Mouse (Mus musculus): ENCODE data around the gene Opn1sw. TPM values are rescaled to one million over a fixed set of nuclear protein-coding genes. Genes with fewer than 3 reads are reported as not detected.

Gene Opn1sw
- 0.62 and 0.76 TPM in 2 replicates for polyA plus RNA-seq (2015; fragmentation: Nextera tagmentation; extraction: Ambion mirVana)

GRCm38 (mm10) chr6:29388052-29388518 lies at the start of gene Opn1sw:
Gene Opn1sw (minus strand): TSS chr6:29388468.
- H3K36me3 ChIP-seq (ENCODE audit: control insufficient read depth, insufficient read depth): no peaks in the 10 kb centered on the region
- peak within 1 kb of the TSS; percentile 63 for H3K9ac ChIP-seq (ENCODE audit: low read length)
- ATAC-seq (replicated peaks; ENCODE audit: extremely low read depth, insufficient read depth, low FRiP score): peak; percentile 77
- H3K9me3 ChIP-seq (replicated peaks; ENCODE audit: control insufficient read depth, low read length): no peaks in the 10 kb centered on the region
- 4% methylated on average over 12 of the region's 12 CpGs for WGBS
- peak within 1 kb of the TSS; percentile 82 for H3K27ac ChIP-seq (ENCODE audit: low read length)
- peak within 1 kb of the TSS; percentile 68 for H3K4me2 ChIP-seq (ENCODE audit: low read depth, low read length)
- H3K4me3 ChIP-seq (ENCODE audit: low read length): peak within 1 kb of the TSS; percentile 59
- peaks cover 17% of the 10 kb centered on the region for H3K4me1 ChIP-seq (ENCODE audit: control insufficient read depth, insufficient read depth, low read length)
- H3K27me3 ChIP-seq (ENCODE audit: control insufficient read depth, insufficient read depth, low read length): peaks cover 2% of the 10 kb centered on the region; the same call in 1 of the 2 replicates

DNA sequence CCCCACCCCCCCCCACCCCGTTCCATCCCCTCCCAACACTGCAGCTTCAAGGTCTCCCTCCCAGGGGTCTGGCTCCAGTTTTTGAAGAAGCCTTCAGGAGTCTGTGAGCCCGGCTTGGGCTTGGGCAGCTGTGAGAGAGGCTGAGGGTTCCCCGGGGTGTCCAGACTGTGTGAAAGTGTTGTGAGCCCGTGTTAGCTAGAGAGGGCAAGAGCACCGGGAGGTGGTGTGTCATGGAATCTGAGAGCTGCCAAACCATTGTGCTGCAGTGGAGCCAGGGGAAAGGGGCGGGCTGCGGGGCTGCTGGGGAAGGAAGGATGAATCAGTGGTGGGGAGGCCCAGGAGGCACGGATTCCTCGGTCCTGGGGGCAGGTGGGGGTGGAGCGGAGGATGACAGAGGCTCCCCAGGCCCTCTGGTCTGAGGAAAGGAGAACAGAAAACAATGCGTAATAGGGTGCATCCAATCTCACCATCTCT lies 48.2 kb upstream of the Opn1sw start:
- ATAC-seq (replicated peaks; ENCODE audit: extremely low read depth, insufficient read depth, low FRiP score): peak; percentile 15; the same call in 1 of the 2 replicates
- H3K4me3 ChIP-seq (ENCODE audit: low read length): peak overlapping the region; percentile 73
- peak overlapping the region; percentile 89 for H3K9ac ChIP-seq (ENCODE audit: low read length)
- H3K4me1 ChIP-seq (ENCODE audit: control insufficient read depth, insufficient read depth, low read length): peaks cover 29% of the 10 kb centered on the region
- H3K9me3 ChIP-seq (replicated peaks; ENCODE audit: control insufficient read depth, low read length): no peaks in the 10 kb centered on the region
- peaks cover 38% of the 10 kb centered on the region for H3K36me3 ChIP-seq (ENCODE audit: control insufficient read depth, insufficient read depth)
- no peaks in the 10 kb centered on the region for H3K27me3 ChIP-seq (ENCODE audit: control insufficient read depth, insufficient read depth, low read length)
- peak overlapping the region; percentile 78 for H3K4me2 ChIP-seq (ENCODE audit: low read depth, low read length)
- H3K27ac ChIP-seq (ENCODE audit: low read length): peak overlapping the region; percentile 97
- 7% methylated on average over 11 of the region's 11 CpGs for WGBS

DNA sequence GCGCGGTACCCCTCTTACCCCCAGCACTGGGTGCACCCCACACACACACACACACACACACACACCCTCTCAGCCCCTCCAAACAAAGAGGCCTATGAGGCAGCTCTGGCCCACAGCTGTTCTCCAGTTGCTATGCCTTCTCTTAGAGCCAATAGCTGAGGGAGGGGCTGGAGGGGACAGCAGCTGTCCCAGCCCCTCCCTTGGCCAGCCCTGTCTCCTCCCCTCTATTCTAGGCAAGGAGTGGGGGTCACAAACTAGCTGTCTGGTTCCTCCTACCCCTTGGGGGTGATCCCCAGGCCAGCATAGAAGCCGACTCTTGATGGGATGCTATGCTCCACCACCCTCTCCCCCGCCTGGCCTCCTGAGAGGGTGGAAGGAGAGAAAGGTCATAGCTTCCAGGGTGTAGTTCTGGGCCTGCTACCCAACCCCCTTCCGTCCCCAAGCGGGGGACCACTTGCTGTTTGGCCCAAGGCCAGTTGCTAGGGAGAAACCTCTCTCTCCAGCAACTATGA lies 47.7 kb upstream of the Opn1sw start:
- H3K27me3 ChIP-seq (ENCODE audit: control insufficient read depth, insufficient read depth, low read length): no peaks in the 10 kb centered on the region
- H3K4me1 ChIP-seq (ENCODE audit: control insufficient read depth, insufficient read depth, low read length): peaks cover 32% of the 10 kb centered on the region
- peak overlapping the region; percentile 97 for H3K27ac ChIP-seq (ENCODE audit: low read length)
- H3K9ac ChIP-seq (ENCODE audit: low read length): peak overlapping the region; percentile 89
- 5% methylated on average over 6 of the region's 6 CpGs for WGBS
- peak overlapping the region; percentile 73 for H3K4me3 ChIP-seq (ENCODE audit: low read length)
- ATAC-seq (replicated peaks; ENCODE audit: extremely low read depth, insufficient read depth, low FRiP score): no peak; the same call in 1 of the 2 replicates
- peaks cover 35% of the 10 kb centered on the region for H3K36me3 ChIP-seq (ENCODE audit: control insufficient read depth, insufficient read depth)
- H3K4me2 ChIP-seq (ENCODE audit: low read depth, low read length): peak overlapping the region; percentile 78
- no peaks in the 10 kb centered on the region for H3K9me3 ChIP-seq (replicated peaks; ENCODE audit: control insufficient read depth, low read length)

- H3K27me3 ChIP-seq (ENCODE audit: control insufficient read depth, insufficient read depth, low read length): no peaks in the 10 kb centered on the region
- peaks cover 26% of the 10 kb centered on the region for H3K36me3 ChIP-seq (ENCODE audit: control insufficient read depth, insufficient read depth)
- peak overlapping the region; percentile 89 for H3K9ac ChIP-seq (ENCODE audit: low read length)
- H3K27ac ChIP-seq (ENCODE audit: low read length): peak overlapping the region; percentile 97
- H3K4me1 ChIP-seq (ENCODE audit: control insufficient read depth, insufficient read depth, low read length): peaks cover 41% of the 10 kb centered on the region
- peak overlapping the region; percentile 73 for H3K4me3 ChIP-seq (ENCODE audit: low read length)
- 2% methylated on average over 13 of the region's 13 CpGs for WGBS
- H3K4me2 ChIP-seq (ENCODE audit: low read depth, low read length): peak overlapping the region; percentile 78
- peak; percentile 33 for ATAC-seq (replicated peaks; ENCODE audit: extremely low read depth, insufficient read depth, low FRiP score)
- H3K9me3 ChIP-seq (replicated peaks; ENCODE audit: control insufficient read depth, low read length): no peaks in the 10 kb centered on the region
Measured at GRCm38 (mm10) chr6:29434911-29435691, 46.8 kb upstream of the Opn1sw start.

GRCm38 (mm10) chr6:29433804-29434795 lies 45.8 kb upstream of the Opn1sw start:
- ATAC-seq (replicated peaks; ENCODE audit: extremely low read depth, insufficient read depth, low FRiP score): peak; percentile 41
- Histone ChIP-seq H3K9ac (ENCODE audit: low read length) (peak overlapping the region; percentile 89), H3K4me1 (ENCODE audit: control insufficient read depth, insufficient read depth, low read length) (peaks cover 41% of the 10 kb centered on the region), H3K27ac (ENCODE audit: low read length) (peak overlapping the region; percentile 97), H3K27me3 (ENCODE audit: control insufficient read depth, insufficient read depth, low read length) (no peaks in the 10 kb centered on the region), H3K4me2 (ENCODE audit: low read depth, low read length) (peak overlapping the region; percentile 78), H3K4me3 (ENCODE audit: low read length) (peak overlapping the region; percentile 73), H3K9me3 (replicated peaks; ENCODE audit: control insufficient read depth, low read length) (no peaks in the 10 kb centered on the region), H3K36me3 (ENCODE audit: control insufficient read depth, insufficient read depth) (peaks cover 16% of the 10 kb centered on the region)
- WGBS: 2% methylated on average over 27 of the region's 27 CpGs

DNA sequence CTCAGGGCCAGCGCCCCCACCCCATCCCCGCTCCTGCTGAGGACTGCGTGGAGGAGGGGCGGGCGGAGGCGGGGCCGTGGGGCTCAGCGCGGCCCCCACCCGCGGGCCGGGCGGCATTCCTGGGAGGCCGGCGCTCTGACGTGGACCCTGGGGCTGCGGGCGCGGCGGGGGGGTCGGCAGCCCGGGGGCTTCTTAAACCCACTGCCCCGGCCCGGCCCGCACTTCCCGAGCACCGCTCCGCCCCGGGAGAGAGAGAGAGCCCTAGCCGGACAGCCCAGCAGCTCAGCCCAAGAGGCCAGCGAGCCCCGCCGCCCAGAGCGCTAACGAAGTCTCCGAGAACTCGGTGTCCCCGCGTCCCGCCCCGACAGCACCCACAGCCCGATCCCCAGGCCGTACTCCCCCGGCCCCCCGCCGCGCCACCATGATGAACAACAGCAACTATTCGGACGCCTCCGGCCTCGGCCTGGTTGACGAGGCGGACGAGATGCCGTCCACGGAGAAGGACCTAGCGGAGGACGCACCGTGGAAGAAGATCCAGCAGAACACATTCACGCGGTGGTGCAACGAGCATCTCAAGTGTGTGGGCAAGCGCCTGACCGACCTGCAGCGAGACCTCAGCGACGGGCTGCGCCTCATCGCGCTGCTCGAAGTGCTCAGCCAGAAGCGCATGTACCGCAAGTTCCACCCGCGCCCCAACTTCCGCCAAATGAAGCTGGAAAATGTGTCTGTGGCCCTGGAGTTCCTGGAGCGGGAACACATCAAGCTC lies 45.0 kb upstream of the Opn1sw start, which contains the start of gene Flnc:
Gene Flnc (plus strand): TSS at position 219 of the 766 bp plus-strand sequence.
- H3K36me3 ChIP-seq (ENCODE audit: control insufficient read depth, insufficient read depth): 0 out of 2 replicates have a peak, but pooled peaks cover 8% of the 10 kb centered on the region
- peaks cover 41% of the 10 kb centered on the region for H3K4me1 ChIP-seq (ENCODE audit: control insufficient read depth, insufficient read depth, low read length)
- 1% methylated on average over 73 of the region's 77 CpGs for WGBS

GRCm38 (mm10) chr6:29432676-29433037 lies 44.4 kb upstream of the Opn1sw start:
- Histone ChIP-seq H3K9me3 (replicated peaks; ENCODE audit: control insufficient read depth, low read length) (no peaks in the 10 kb centered on the region), H3K9ac (ENCODE audit: low read length) (peak overlapping the region; percentile 89), H3K4me1 (ENCODE audit: control insufficient read depth, insufficient read depth, low read length) (peaks cover 41% of the 10 kb centered on the region), H3K4me3 (ENCODE audit: low read length) (peak overlapping the region; percentile 73), H3K27me3 (ENCODE audit: control insufficient read depth, insufficient read depth, low read length) (no peaks in the 10 kb centered on the region), H3K27ac (ENCODE audit: low read length) (peak overlapping the region; percentile 97), H3K4me2 (ENCODE audit: low read depth, low read length) (peak overlapping the region; percentile 78), H3K36me3 (ENCODE audit: control insufficient read depth, insufficient read depth) (0 out of 2 replicates have a peak, but pooled peaks cover 3% of the 10 kb centered on the region)
- ATAC-seq (replicated peaks; ENCODE audit: extremely low read depth, insufficient read depth, low FRiP score): no peak

More for the DNA sequence above, 45.0 kb upstream of the Opn1sw start, which contains the start of gene Flnc:
- H3K9me3 ChIP-seq (replicated peaks; ENCODE audit: control insufficient read depth, low read length): no peaks in the 10 kb centered on the region
- H3K9ac ChIP-seq (ENCODE audit: low read length): peak within 1 kb of the TSS; percentile 89
- H3K27me3 ChIP-seq (ENCODE audit: control insufficient read depth, insufficient read depth, low read length): no peaks in the 10 kb centered on the region
- peak within 1 kb of the TSS; percentile 97 for H3K27ac ChIP-seq (ENCODE audit: low read length)
- ATAC-seq (replicated peaks; ENCODE audit: extremely low read depth, insufficient read depth, low FRiP score): peak; percentile 23
- peak within 1 kb of the TSS; percentile 78 for H3K4me2 ChIP-seq (ENCODE audit: low read depth, low read length)
- H3K4me3 ChIP-seq (ENCODE audit: low read length): peak within 1 kb of the TSS; percentile 73

GRCm38 (mm10) chr6:29432156-29432555 lies 43.9 kb upstream of the Opn1sw start:
- no peaks in the 10 kb centered on the region for H3K27me3 ChIP-seq (ENCODE audit: control insufficient read depth, insufficient read depth, low read length)
- ATAC-seq (replicated peaks; ENCODE audit: extremely low read depth, insufficient read depth, low FRiP score): no peak
- H3K9ac ChIP-seq (ENCODE audit: low read length): peak overlapping the region; percentile 4
- 0 out of 2 replicates have a peak, but pooled peaks cover 2% of the 10 kb centered on the region for H3K36me3 ChIP-seq (ENCODE audit: control insufficient read depth, insufficient read depth)
- H3K4me3 ChIP-seq (ENCODE audit: low read length): no peak overlapping the region
- H3K4me1 ChIP-seq (ENCODE audit: control insufficient read depth, insufficient read depth, low read length): peaks cover 38% of the 10 kb centered on the region
- peak overlapping the region; percentile 78 for H3K4me2 ChIP-seq (ENCODE audit: low read depth, low read length)
- 24% methylated on average over 3 of the region's 3 CpGs for WGBS
- no peaks in the 10 kb centered on the region for H3K9me3 ChIP-seq (replicated peaks; ENCODE audit: control insufficient read depth, low read length)
- peak overlapping the region; percentile 97 for H3K27ac ChIP-seq (ENCODE audit: low read length)

All from heart, embryonic 16.5 days (tissue).